9 mouse cellular contexts compared by ENCODE assay signal in genomic region chr2:105854740-105855139, GRCm38 (mm10). TPM values are rescaled to one million over a fixed set of nuclear protein-coding genes. Genes with fewer than 3 reads are reported as not detected.
DNase-seq lines count a peak whose midpoint lies in the region; ATAC-seq and TF ChIP-seq lines count a peak whose summit lies in the region.
"Had no signal": no experiment of that assay in that cellular context is flagged by ENCODE, and none has a peak within 500 bp of the region (broad histone marks: within the 10 kb centered on the region; RNA-seq: fewer than 3 reads in every experiment).

No protein-coding gene starts in this region.

- no peak overlapping the region for H3K4me3 ChIP-seq in cerebellum, adult 2 months (replicated peaks; ENCODE audit: insufficient read depth, low read depth, low read length)
- no peak overlapping the region for H3K4me3 ChIP-seq in thymus, adult 2 months (ENCODE audit: control insufficient read depth, insufficient read depth, low read length)
- no peak overlapping the region for H3K4me3 ChIP-seq in intestine, embryonic 16.5 days (ENCODE audit: low read length)
- H3K4me3 ChIP-seq in liver, embryonic 12.5 days: no peak overlapping the region
- H3K4me3 ChIP-seq: embryonic facial prominence, embryonic 13.5 days had no signal

- no peaks in the 10 kb centered on the region for H3K9me3 ChIP-seq in intestine, embryonic 16.5 days (ENCODE audit: control insufficient read depth, low read length)
- H3K9me3 ChIP-seq in liver, embryonic 12.5 days (replicated peaks): no peaks in the 10 kb centered on the region
- H3K9me3 ChIP-seq: embryonic facial prominence, embryonic 13.5 days had no signal

- H3K27me3 ChIP-seq in cerebellum, adult 2 months (ENCODE audit: control insufficient read depth, insufficient read depth, low read length): no peaks in the 10 kb centered on the region
- no peaks in the 10 kb centered on the region for H3K27me3 ChIP-seq in thymus, adult 2 months (ENCODE audit: control insufficient read depth, insufficient read depth, low read length)
- no peaks in the 10 kb centered on the region for H3K27me3 ChIP-seq in intestine, embryonic 16.5 days (replicated peaks; ENCODE audit: control insufficient read depth, insufficient read depth, low read length)
- H3K27me3 ChIP-seq in liver, embryonic 12.5 days (replicated peaks): no peaks in the 10 kb centered on the region
- H3K27me3 ChIP-seq: embryonic facial prominence, embryonic 13.5 days had no signal

- no peaks in the 10 kb centered on the region; the same call in 1 of the 2 replicates for H3K4me1 ChIP-seq in cerebellum, adult 2 months (ENCODE audit: control insufficient read depth, insufficient read depth, low read length)
- no peaks in the 10 kb centered on the region for H3K4me1 ChIP-seq in thymus, adult 2 months (replicated peaks; ENCODE audit: control insufficient read depth, insufficient read depth, low read length)
- H3K4me1 ChIP-seq in intestine, embryonic 16.5 days (ENCODE audit: control insufficient read depth, insufficient read depth, low read length): no peaks in the 10 kb centered on the region
- no peaks in the 10 kb centered on the region for H3K4me1 ChIP-seq in liver, embryonic 12.5 days
- H3K4me1 ChIP-seq: embryonic facial prominence, embryonic 13.5 days had no signal

- peak; percentile 23 for DNase-seq in layer of hippocampus, adult 11-12 months (ENCODE audit: low spot score)
- DNase-seq in layer of hippocampus, adult 9-10 months (ENCODE audit: low spot score): no peak
- DNase-seq in cerebellum, adult 2 months: peak; percentile 34 to 58
- peak; percentile 13 to 27 for DNase-seq in heart, adult 9 months (ENCODE audit: low spot score in 2 of 2)
- DNase-seq in retina, embryonic 14.5 days (ENCODE audit: low spot score): peak; percentile 41
- no peak for DNase-seq in thymus, adult 2 months

- no peaks in the 10 kb centered on the region for H3K36me3 ChIP-seq in thymus, adult 2 months (ENCODE audit: control insufficient read depth, insufficient read depth, low read length)
- H3K36me3 ChIP-seq in intestine, embryonic 16.5 days (ENCODE audit: control insufficient read depth, insufficient read depth, low read length): no peaks in the 10 kb centered on the region
- H3K36me3 ChIP-seq in liver, embryonic 12.5 days: no peaks in the 10 kb centered on the region
- H3K36me3 ChIP-seq: embryonic facial prominence, embryonic 13.5 days had no signal

- no peak for ATAC-seq in intestine, embryonic 16.5 days
- no peak for ATAC-seq in liver, embryonic 12.5 days

- no peak for TF ChIP-seq POLR2A in cerebellum, adult 2 months (IDR thresholded peaks at IDR 0.05; ENCODE audit: borderline replicate concordance, insufficient read depth, low read length)
- TF ChIP-seq POLR2A in thymus, adult 2 months (IDR thresholded peaks at IDR 0.05; ENCODE audit: control insufficient read depth, extremely low read depth, insufficient read depth, low read length, poor library complexity): no peak

- H3K9ac ChIP-seq in intestine, embryonic 16.5 days (ENCODE audit: low read depth, low read length): no peak overlapping the region
- H3K9ac ChIP-seq in liver, embryonic 12.5 days: no peak overlapping the region
- H3K9ac ChIP-seq: embryonic facial prominence, embryonic 13.5 days had no signal

- no peak overlapping the region for H3K27ac ChIP-seq in cerebellum, adult 2 months (ENCODE audit: insufficient read depth, low read length)
- H3K27ac ChIP-seq in thymus, adult 2 months (ENCODE audit: control insufficient read depth, insufficient read depth, low read length): no peak overlapping the region
- H3K27ac ChIP-seq in intestine, embryonic 16.5 days (ENCODE audit: low read length): no peak overlapping the region
- H3K27ac ChIP-seq in liver, embryonic 12.5 days: no peak overlapping the region
- H3K27ac ChIP-seq: embryonic facial prominence, embryonic 13.5 days had no signal

- no peak for TF ChIP-seq CTCF in cerebellum, adult 2 months (IDR thresholded peaks at IDR 0.05; ENCODE audit: borderline replicate concordance, insufficient read depth, low read depth, low read length)
- TF ChIP-seq CTCF in thymus, adult 2 months (IDR thresholded peaks at IDR 0.05; ENCODE audit: borderline replicate concordance, control insufficient read depth, extremely low read depth, insufficient read depth, low read length, poor library complexity): no peak

- H3K4me2 ChIP-seq in intestine, embryonic 16.5 days (ENCODE audit: low read depth, low read length): no peak overlapping the region
- H3K4me2 ChIP-seq in liver, embryonic 12.5 days: no peak overlapping the region
- H3K4me2 ChIP-seq: embryonic facial prominence, embryonic 13.5 days had no signal

- 4% methylated on average over 2 of the region's 2 CpGs for WGBS in cerebellum, adult 2 months
- WGBS in thymus, adult 2 months: 83% methylated on average over 2 of the region's 2 CpGs
- 65% methylated on average over 2 of the region's 2 CpGs for WGBS in intestine, embryonic 16.5 days
- 61% methylated on average over 2 of the region's 2 CpGs for WGBS in liver, embryonic 12.5 days (ENCODE audit: insufficient replicate concordance)

RNA-seq across cellular contexts. Expression of gene Elp4, which starts 49.6 kb away (rescaled TPM):
- 11.0 and 11.9 TPM in 2 replicates for polyA plus RNA-seq in cerebellum, adult 2 months (2012; rRNA removed)
- polyA plus RNA-seq in thymus, adult 2 months (2012; rRNA removed): 2.8 and 4.7 TPM in 2 replicates
- 25.5 and 28.2 TPM in 2 replicates for polyA plus RNA-seq in intestine, embryonic 16.5 days (2015; fragmentation: Nextera tagmentation; extraction: Ambion mirVana)
- 21.4 and 24.8 TPM in 2 replicates for polyA plus RNA-seq in liver, embryonic 12.5 days (2016; fragmentation: Nextera tagmentation; extraction: Ambion mirVana)

RNA-seq across cellular contexts. Expression of gene Immp1l, which starts 49.7 kb away (rescaled TPM):
- 37.8 and 40.0 TPM in 2 replicates for polyA plus RNA-seq in cerebellum, adult 2 months (2012; rRNA removed)
- polyA plus RNA-seq in thymus, adult 2 months (2012; rRNA removed): 11.5 and 13.8 TPM in 2 replicates
- polyA plus RNA-seq in intestine, embryonic 16.5 days (2015; fragmentation: Nextera tagmentation; extraction: Ambion mirVana): 118 and 121 TPM in 2 replicates
- polyA plus RNA-seq in liver, embryonic 12.5 days (2016; fragmentation: Nextera tagmentation; extraction: Ambion mirVana): 78.8 and 78.9 TPM in 2 replicates

Comparison
In these comparisons a context has a peak if more than half of its experiments do, and no peak if none do; other contexts are left out.
1. DNase-seq: peak in layer of hippocampus, adult 11-12 months (single experiment), cerebellum, adult 2 months (2 of 2), heart, adult 9 months (2 of 2) and retina, embryonic 14.5 days (single experiment); none in layer of hippocampus, adult 9-10 months (single experiment) and thymus, adult 2 months (single experiment).